7 mouse cellular contexts compared by ENCODE assay signal in the genomic region with DNA sequence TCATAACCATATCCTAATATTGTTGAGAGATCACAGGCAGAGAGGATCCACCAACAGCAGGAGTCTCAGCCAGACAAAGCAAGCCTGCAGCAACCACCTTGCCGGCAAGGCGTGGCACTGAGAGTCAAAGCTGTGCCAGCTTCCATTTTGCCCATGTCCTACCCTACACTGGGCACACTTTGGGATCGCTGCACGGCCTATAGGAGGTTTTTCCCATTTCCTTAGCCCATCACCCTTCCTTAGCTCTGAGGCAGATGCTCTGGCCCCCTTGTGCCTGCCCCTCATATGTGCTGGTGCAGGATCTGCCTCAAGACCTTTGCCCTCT. TPM values are rescaled to one million over a fixed set of nuclear protein-coding genes. Genes with fewer than 3 reads are reported as not detected.
DNase-seq lines count a peak whose midpoint lies in the region; ATAC-seq and TF ChIP-seq lines count a peak whose summit lies in the region.

No protein-coding gene starts in this region.

- no peak overlapping the region for H3K27ac ChIP-seq in hindbrain, postnatal 0 days
- no peak overlapping the region for H3K27ac ChIP-seq in hindbrain, embryonic 10.5 days
- H3K27ac ChIP-seq in neural tube, embryonic 11.5 days (ENCODE audit: low read depth, low read length), result no peak overlapping the region
- H3K27ac ChIP-seq in liver, postnatal 0 days (ENCODE audit: low read depth), result no peak overlapping the region

- TF ChIP-seq EP300 in liver, postnatal 0 days (IDR thresholded peaks at IDR 0.05; ENCODE audit: low read depth), result no peak

- ATAC-seq in hindbrain, postnatal 0 days, result peak; percentile 28; the same call in 1 of the 2 replicates
- ATAC-seq in neural tube, embryonic 11.5 days (ENCODE audit: insufficient read depth, low FRiP score, low TSS enrichment), result no peak
- ATAC-seq in liver, postnatal 0 days, result peak; percentile 27; the same call in 1 of the 2 replicates
- ATAC-seq in CD4-positive, CD25-positive, alpha-beta regulatory T cell, adult 4 months, result no peak

- no peaks in the 10 kb centered on the region for H3K36me3 ChIP-seq in hindbrain, postnatal 0 days (ENCODE audit: insufficient read depth, low read length)
- no peaks in the 10 kb centered on the region for H3K36me3 ChIP-seq in hindbrain, embryonic 10.5 days
- H3K36me3 ChIP-seq in neural tube, embryonic 11.5 days (ENCODE audit: control insufficient read depth, insufficient read depth, low read length), result no peaks in the 10 kb centered on the region
- H3K36me3 ChIP-seq in liver, postnatal 0 days (replicated peaks; ENCODE audit: insufficient read depth, low read length), result no peaks in the 10 kb centered on the region

- H3K9ac ChIP-seq in hindbrain, postnatal 0 days (replicated peaks; ENCODE audit: low read length), result no peak overlapping the region
- H3K9ac ChIP-seq in neural tube, embryonic 11.5 days (ENCODE audit: low read length), result no peak overlapping the region
- H3K9ac ChIP-seq in liver, postnatal 0 days (replicated peaks), result no peak overlapping the region

- H3K4me3 ChIP-seq in hindbrain, postnatal 0 days (ENCODE audit: low read length), result no peak overlapping the region
- no peak overlapping the region for H3K4me3 ChIP-seq in hindbrain, embryonic 10.5 days
- no peak overlapping the region for H3K4me3 ChIP-seq in neural tube, embryonic 11.5 days (ENCODE audit: low read depth, low read length)
- no peak overlapping the region for H3K4me3 ChIP-seq in liver, postnatal 0 days (ENCODE audit: low read depth, low read length)

- WGBS in hindbrain, postnatal 0 days, result 81% methylated on average over 4 of the region's 4 CpGs
- 85% methylated on average over 4 of the region's 4 CpGs for WGBS in hindbrain, embryonic 10.5 days
- WGBS in neural tube, embryonic 11.5 days, result 90% methylated on average over 4 of the region's 4 CpGs
- 63% methylated on average over 4 of the region's 4 CpGs for WGBS in liver, postnatal 0 days (ENCODE audit: insufficient replicate concordance)

- no peak for TF ChIP-seq CTCF in hindbrain, postnatal 0 days (IDR thresholded peaks at IDR 0.05; ENCODE audit: low read depth)
- TF ChIP-seq CTCF in liver, postnatal 0 days (IDR thresholded peaks at IDR 0.05; ENCODE audit: low read depth), result no peak

- no peak for DNase-seq in hindbrain, postnatal 0 days (ENCODE audit: low spot score)
- DNase-seq in hindbrain, embryonic 10.5 days (ENCODE audit: low spot score), result no peak
- peak; percentile 0 for DNase-seq in neural tube, embryonic 11.5 days (ENCODE audit: low spot score)
- DNase-seq in neural tube, embryonic 10.5 days (ENCODE audit: extremely low spot score, low spot score), result no peak
- no peak for DNase-seq in liver, postnatal 0 days
- DNase-seq in thymus, postnatal 10 days (ENCODE audit: low spot score in 2 of 2), result no peak

- no peaks in the 10 kb centered on the region for H3K9me3 ChIP-seq in hindbrain, postnatal 0 days (ENCODE audit: low read length)
- H3K9me3 ChIP-seq in hindbrain, embryonic 10.5 days, result no peaks in the 10 kb centered on the region
- no peaks in the 10 kb centered on the region for H3K9me3 ChIP-seq in neural tube, embryonic 11.5 days (ENCODE audit: control insufficient read depth, low read length)
- H3K9me3 ChIP-seq in liver, postnatal 0 days (ENCODE audit: low read length), result no peaks in the 10 kb centered on the region

- no peak overlapping the region for H3K4me2 ChIP-seq in hindbrain, postnatal 0 days (ENCODE audit: low read depth, low read length)
- H3K4me2 ChIP-seq in neural tube, embryonic 11.5 days (ENCODE audit: low read depth), result no peak overlapping the region
- no peak overlapping the region for H3K4me2 ChIP-seq in liver, postnatal 0 days (ENCODE audit: low read depth, low read length)

- no peaks in the 10 kb centered on the region for H3K4me1 ChIP-seq in hindbrain, postnatal 0 days (ENCODE audit: insufficient read depth, low read length)
- H3K4me1 ChIP-seq in hindbrain, embryonic 10.5 days (replicated peaks), result peaks cover 12% of the 10 kb centered on the region; the same call in 1 of the 2 replicates
- no peaks in the 10 kb centered on the region for H3K4me1 ChIP-seq in neural tube, embryonic 11.5 days (ENCODE audit: control insufficient read depth, insufficient read depth, low read length)
- H3K4me1 ChIP-seq in liver, postnatal 0 days (ENCODE audit: insufficient read depth), result no peaks in the 10 kb centered on the region

- no peaks in the 10 kb centered on the region for H3K27me3 ChIP-seq in hindbrain, postnatal 0 days (ENCODE audit: insufficient read depth, low read length)
- no peaks in the 10 kb centered on the region; the same call in 1 of the 2 replicates for H3K27me3 ChIP-seq in hindbrain, embryonic 10.5 days (ENCODE audit: insufficient read depth, poor library complexity, severe bottlenecking)
- no peaks in the 10 kb centered on the region for H3K27me3 ChIP-seq in neural tube, embryonic 11.5 days (ENCODE audit: control insufficient read depth, insufficient read depth, low read length)
- no peaks in the 10 kb centered on the region for H3K27me3 ChIP-seq in liver, postnatal 0 days (ENCODE audit: insufficient read depth, low read length)

RNA-seq across cellular contexts. Expression of a gene that starts 40.5 kb away (rescaled TPM):
- total RNA-seq in hindbrain, postnatal 0 days (2014; rRNA removed), result 3.2 and 7.7 TPM in 2 replicates
- polyA plus RNA-seq in hindbrain, postnatal 0 days (2015; fragmentation: Nextera tagmentation; extraction: Ambion mirVana), result 4.1 and 4.4 TPM in 2 replicates
- polyA plus RNA-seq in hindbrain, embryonic 10.5 days (2016; fragmentation: Nextera tagmentation; extraction: Ambion mirVana), result 10.8 and 10.9 TPM in 2 replicates
- polyA plus RNA-seq in neural tube, embryonic 11.5 days (2014; fragmentation: Nextera tagmentation; extraction: Ambion mirVana), result 10.6 and 10.7 TPM in 2 replicates
- polyA plus RNA-seq in liver, postnatal 0 days (2015; fragmentation: Nextera tagmentation; extraction: Ambion mirVana), result 1.1 and 1.8 TPM in 2 replicates
- under 1 TPM in 1 of 2 experiments, not detected in 1; 0.16 TPM for polyA plus RNA-seq in CD4-positive, CD25-positive, alpha-beta regulatory T cell, adult 4 months (2017; shearing (Covaris generic))

Comparison
In these comparisons a context has a peak if more than half of its experiments do, and no peak if none do; other contexts are left out.
1. ATAC-seq: peak in hindbrain, postnatal 0 days (single experiment) and liver, postnatal 0 days (single experiment); none in neural tube, embryonic 11.5 days (single experiment) and CD4-positive, CD25-positive, alpha-beta regulatory T cell, adult 4 months (single experiment).